Mouse (Mus musculus): ENCODE data around the gene G3bp1. TPM values are rescaled to one million over a fixed set of nuclear protein-coding genes. Genes with fewer than 3 reads are reported as not detected.

Gene G3bp1
- polyA plus RNA-seq, 1 experiment from 2014 or later: 94.4 TPM

DNA sequence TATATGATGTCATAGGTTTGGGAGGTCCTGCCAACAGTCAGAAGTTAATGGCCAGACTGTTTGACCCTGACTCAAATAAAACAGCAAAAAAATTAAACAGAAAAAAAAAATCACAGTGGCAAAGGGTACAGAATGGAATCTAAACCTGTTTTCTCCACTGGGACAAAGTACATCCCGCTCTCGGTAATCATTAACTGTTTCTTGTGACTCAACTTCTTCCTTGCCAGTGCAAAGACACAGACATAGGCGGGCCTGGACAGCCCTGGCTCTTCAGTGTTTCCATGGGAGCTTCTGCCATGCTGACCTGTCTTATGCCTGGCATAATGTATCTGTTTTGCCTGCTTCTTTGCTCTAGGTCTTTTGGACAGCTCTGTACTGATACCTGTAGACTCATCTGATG lies 4.3 kb upstream of the G3bp1 start:
- Histone ChIP-seq H3K36me3 (no peaks in the 10 kb centered on the region), H3K27me3 (no peaks in the 10 kb centered on the region), H3K9ac (no peak overlapping the region), H3K9me3 (replicated peaks) (no peaks in the 10 kb centered on the region), H3K4me1 (replicated peaks) (peaks cover 13% of the 10 kb centered on the region), H3K27ac (no peak overlapping the region), H3K4me3 (no peak overlapping the region), H3K4me2 (no peak overlapping the region)
- no peak for ATAC-seq (replicated peaks; ENCODE audit: insufficient number of reproducible peaks, insufficient read depth, low FRiP score, low read depth)
- 83% methylated on average over 3 of the region's 3 CpGs for WGBS

DNA sequence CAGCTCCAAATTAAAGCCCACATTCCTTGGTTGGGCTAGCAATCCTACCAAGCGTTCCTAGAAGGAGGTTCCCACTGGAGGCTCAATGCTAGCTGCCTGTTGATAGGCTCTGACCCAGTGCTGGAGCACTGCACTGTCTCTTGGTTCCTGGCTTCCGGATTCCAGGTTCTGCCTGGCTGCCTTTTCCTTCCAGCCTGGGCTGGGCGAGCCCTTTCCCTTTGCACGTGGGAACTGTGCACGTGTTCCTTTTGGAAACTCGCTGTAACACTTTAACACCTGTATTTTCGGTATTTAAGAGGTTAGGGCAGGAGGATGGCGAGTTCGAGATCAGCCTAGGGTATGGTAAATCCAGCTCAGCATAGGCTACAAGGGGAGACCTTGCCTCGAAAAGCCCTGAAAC lies 1.5 kb upstream of the G3bp1 start:
- Histone ChIP-seq H3K36me3 (no peaks in the 10 kb centered on the region), H3K4me3 (no peak overlapping the region), H3K4me2 (peak overlapping the region; percentile 83), H3K9ac (peak overlapping the region; percentile 69), H3K27me3 (no peaks in the 10 kb centered on the region), H3K27ac (peak overlapping the region; percentile 94), H3K9me3 (replicated peaks) (no peaks in the 10 kb centered on the region), H3K4me1 (replicated peaks) (peaks cover 25% of the 10 kb centered on the region)
- 66% methylated on average over 10 of the region's 10 CpGs for WGBS
- ATAC-seq (replicated peaks; ENCODE audit: insufficient number of reproducible peaks, insufficient read depth, low FRiP score, low read depth): no peak

DNA sequence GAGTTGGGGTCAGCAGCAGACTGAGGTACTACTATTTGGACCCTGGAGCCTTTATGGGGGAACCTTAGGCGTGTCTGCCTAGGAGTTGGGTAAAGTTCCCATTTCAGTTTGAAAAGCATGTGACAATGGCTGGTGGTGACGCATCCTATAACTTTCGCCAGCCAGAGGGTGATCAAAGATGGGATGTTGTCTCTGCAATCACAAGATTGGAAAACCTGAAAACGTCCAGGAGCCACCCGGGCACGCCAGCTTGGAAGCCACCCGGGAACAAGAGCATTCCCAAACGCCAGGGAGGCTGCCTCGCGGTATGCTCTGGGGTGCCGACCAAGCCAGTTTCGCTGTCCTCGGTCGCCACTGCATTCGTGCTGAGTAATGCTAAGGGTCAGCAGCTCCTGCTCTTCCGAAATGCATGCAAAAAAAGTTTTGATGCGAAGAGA lies 856 bp upstream of the G3bp1 start:
- ATAC-seq (replicated peaks; ENCODE audit: insufficient number of reproducible peaks, insufficient read depth, low FRiP score, low read depth): peak; percentile 6; the same call in 1 of the 2 replicates
- 2% methylated on average over 17 of the region's 17 CpGs for WGBS

DNA sequence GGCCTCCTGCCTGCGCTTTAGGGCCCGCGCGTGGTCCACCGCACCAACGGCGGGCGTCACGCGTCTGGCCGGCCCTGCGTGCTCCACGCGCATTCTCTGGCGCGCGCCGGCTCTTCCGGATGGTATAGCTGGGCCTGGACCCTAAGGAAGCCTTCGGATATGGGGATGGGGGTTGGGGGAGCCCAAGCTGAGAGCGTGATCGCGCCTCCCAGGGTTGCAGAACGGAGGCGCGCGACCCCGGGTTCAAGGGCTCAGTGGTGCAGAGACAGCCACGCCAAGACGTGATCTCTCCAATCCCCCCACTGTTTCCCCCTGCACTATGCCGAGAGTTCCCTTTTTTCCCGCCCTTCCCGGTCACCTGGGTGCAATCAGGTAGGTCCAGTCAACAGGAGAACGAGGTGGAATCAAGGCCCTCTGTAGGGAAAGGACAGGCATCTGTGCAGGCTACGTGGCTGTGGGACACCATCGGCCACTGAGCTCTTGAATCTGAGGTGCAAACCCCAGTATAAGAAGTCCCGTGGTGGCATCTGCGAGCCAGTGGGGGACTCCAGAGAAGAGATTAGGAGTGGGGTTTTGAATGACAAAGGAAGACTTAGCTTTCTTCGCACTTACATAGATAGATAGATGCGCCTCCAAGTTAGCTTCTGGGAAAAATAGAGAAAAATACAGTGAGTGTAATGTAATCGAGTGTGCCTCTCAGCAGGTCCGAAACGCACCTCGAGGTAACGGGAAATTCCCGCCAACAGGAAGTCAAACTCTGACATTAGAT lies 622 bp downstream of the G3bp1 start:
- Histone ChIP-seq H3K9me3 (replicated peaks) (no peaks in the 10 kb centered on the region), H3K9ac (peak overlapping the region; percentile 99), H3K4me3 (peak overlapping the region; percentile 99), H3K36me3 (no peaks in the 10 kb centered on the region), H3K4me2 (peak overlapping the region; percentile 90), H3K4me1 (replicated peaks) (peaks cover 35% of the 10 kb centered on the region), H3K27me3 (no peaks in the 10 kb centered on the region), H3K27ac (peak overlapping the region; percentile 91)
- ATAC-seq (replicated peaks; ENCODE audit: insufficient number of reproducible peaks, insufficient read depth, low FRiP score, low read depth): peak; percentile 7; the same call in 1 of the 2 replicates
- under 1% methylated on average over 46 of the region's 46 CpGs for WGBS

More for the DNA sequence above, 856 bp upstream of the G3bp1 start:
- Histone ChIP-seq H3K4me3 (peak overlapping the region; percentile 99), H3K27ac (peak overlapping the region; percentile 94), H3K9me3 (replicated peaks) (no peaks in the 10 kb centered on the region), H3K27me3 (no peaks in the 10 kb centered on the region), H3K36me3 (no peaks in the 10 kb centered on the region), H3K4me1 (replicated peaks) (peaks cover 31% of the 10 kb centered on the region), H3K4me2 (peak overlapping the region; percentile 83), H3K9ac (peak overlapping the region; percentile 69)

DNA sequence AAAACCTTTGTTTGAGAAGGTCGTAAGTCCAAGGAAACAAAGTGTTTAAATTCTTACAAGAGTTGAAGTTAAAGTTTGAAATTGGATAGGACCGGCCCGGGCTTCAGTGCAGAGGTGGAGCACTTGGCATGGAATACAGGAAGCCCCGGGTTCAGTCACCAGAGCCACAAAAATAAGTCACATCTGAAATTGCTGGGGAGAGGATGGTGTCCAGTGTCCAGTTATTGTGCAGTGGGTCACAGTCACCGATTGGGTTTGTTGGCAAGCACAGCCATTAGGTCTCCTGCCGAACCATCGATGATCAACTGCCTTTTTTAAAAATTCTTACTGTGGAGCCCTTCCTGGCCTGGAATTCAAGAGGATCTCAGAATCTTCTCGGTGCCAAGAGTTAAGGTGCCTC lies 1.3 kb downstream of the G3bp1 start:
- Histone ChIP-seq H3K27ac (peak overlapping the region; percentile 5; the same call in 1 of the 2 replicates), H3K4me3 (peak overlapping the region; percentile 99), H3K36me3 (no peaks in the 10 kb centered on the region), H3K4me1 (replicated peaks) (peaks cover 35% of the 10 kb centered on the region), H3K9me3 (replicated peaks) (no peaks in the 10 kb centered on the region), H3K9ac (peak overlapping the region; percentile 99), H3K4me2 (peak overlapping the region; percentile 90), H3K27me3 (no peaks in the 10 kb centered on the region)
- ATAC-seq (replicated peaks; ENCODE audit: insufficient number of reproducible peaks, insufficient read depth, low FRiP score, low read depth): no peak
- WGBS: 31% methylated on average over 8 of the region's 8 CpGs

DNA sequence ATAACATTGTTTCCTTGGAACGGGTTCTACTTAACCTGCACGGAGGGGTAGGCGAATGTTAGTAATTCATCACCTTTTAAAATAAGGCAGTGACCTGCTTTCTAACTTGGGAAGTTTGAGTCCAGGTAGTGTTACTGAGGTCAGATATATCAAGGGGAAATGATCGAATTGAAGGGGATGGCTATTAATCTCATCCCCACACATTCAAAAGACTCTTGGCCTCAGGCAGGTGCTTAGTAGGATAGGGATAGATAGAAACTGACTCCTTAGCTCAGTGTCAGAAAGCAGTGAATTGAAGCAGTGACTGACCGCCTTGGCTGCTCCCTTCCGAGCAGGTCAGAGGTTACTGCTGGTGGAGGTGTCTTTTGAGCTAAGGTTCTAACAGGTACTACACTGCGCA lies 2.0 kb downstream of the G3bp1 start:
- Histone ChIP-seq H3K9ac (no peak overlapping the region), H3K4me3 (peak overlapping the region; percentile 99), H3K4me2 (peak overlapping the region; percentile 90), H3K27me3 (no peaks in the 10 kb centered on the region), H3K27ac (no peak overlapping the region), H3K9me3 (replicated peaks) (no peaks in the 10 kb centered on the region), H3K36me3 (no peaks in the 10 kb centered on the region), H3K4me1 (replicated peaks) (peaks cover 35% of the 10 kb centered on the region)
- 85% methylated on average over 7 of the region's 7 CpGs for WGBS
- ATAC-seq (replicated peaks; ENCODE audit: insufficient number of reproducible peaks, insufficient read depth, low FRiP score, low read depth): no peak

DNA sequence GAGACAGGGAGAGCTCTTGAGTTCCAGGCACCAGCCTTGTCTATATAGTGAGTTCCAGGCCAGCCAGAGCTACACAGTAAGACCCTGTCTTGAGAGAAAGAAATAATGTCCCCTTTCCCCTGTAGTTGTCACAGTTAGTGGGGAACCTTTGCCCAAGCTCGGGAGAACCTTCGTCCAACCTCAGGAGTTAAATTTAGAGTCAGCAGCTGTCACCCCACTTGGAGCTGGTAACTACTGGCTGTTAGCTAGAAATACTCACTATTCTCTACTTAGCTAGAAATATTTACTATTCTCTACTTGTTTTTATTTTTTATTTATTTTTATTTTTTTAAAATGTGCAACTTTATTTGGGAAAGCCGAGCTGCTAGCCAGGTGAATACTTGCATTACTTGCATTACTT lies 3.7 kb downstream of the G3bp1 start:
- no peak overlapping the region; the same call in 1 of the 2 replicates for H3K4me2 ChIP-seq
- H3K9ac ChIP-seq: no peak overlapping the region
- no peak for ATAC-seq (replicated peaks; ENCODE audit: insufficient number of reproducible peaks, insufficient read depth, low FRiP score, low read depth)
- H3K36me3 ChIP-seq: no peaks in the 10 kb centered on the region
- H3K9me3 ChIP-seq (replicated peaks): no peaks in the 10 kb centered on the region
- peaks cover 30% of the 10 kb centered on the region for H3K4me1 ChIP-seq (replicated peaks)
- 55% methylated on average over 3 of the region's 3 CpGs for WGBS
- H3K4me3 ChIP-seq: no peak overlapping the region
- H3K27ac ChIP-seq: no peak overlapping the region
- H3K27me3 ChIP-seq: no peaks in the 10 kb centered on the region

DNA sequence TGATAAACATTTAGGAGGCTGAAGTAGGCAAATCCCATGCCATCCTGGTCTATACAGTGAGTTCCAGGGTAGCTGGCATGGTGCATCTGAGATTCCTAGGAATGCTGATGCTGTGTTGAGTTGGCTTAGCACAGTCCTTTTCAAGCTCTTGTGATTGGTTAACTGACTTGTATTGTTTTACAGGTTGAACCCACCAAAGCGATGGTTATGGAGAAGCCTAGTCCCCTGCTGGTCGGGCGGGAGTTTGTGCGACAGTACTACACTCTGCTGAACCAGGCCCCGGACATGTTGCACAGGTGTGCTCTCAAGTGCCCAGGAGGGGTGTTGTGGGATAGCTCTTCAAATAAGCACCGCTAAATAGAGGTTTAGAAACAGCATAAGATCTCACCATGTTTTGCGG lies 16.0 kb downstream of the G3bp1 start:
- ATAC-seq (replicated peaks; ENCODE audit: insufficient number of reproducible peaks, insufficient read depth, low FRiP score, low read depth): no peak
- no peaks in the 10 kb centered on the region for H3K9me3 ChIP-seq (replicated peaks)
- no peak overlapping the region for H3K4me3 ChIP-seq
- no peak overlapping the region for H3K9ac ChIP-seq
- H3K4me2 ChIP-seq: no peak overlapping the region
- no peak overlapping the region for H3K27ac ChIP-seq
- no peaks in the 10 kb centered on the region for H3K27me3 ChIP-seq
- H3K36me3 ChIP-seq: peaks cover 55% of the 10 kb centered on the region
- 95% methylated on average over 7 of the region's 7 CpGs for WGBS
- H3K4me1 ChIP-seq (replicated peaks): peaks cover 19% of the 10 kb centered on the region

DNA sequence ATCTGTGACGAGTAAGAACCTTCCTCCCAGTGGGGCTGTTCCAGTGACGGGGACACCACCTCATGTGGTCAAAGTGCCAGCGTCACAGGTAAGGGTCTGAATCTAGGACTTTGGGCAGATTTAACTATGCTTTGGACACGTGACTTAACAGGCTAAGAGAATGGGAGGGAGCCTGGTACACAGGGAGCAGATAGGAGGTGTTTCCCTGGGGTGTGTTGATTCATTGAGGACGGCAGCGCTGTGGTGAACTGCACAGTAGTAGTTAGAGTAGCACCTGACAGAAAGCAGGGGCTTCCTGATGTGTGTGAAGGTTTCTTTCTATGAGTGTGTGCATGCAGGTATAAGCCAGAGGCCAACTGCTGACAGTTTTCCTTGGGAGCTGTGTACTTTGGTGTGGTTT lies 26.7 kb downstream of the G3bp1 start:
- Histone ChIP-seq H3K4me2 (no peak overlapping the region), H3K27me3 (no peaks in the 10 kb centered on the region), H3K4me1 (replicated peaks) (no peaks in the 10 kb centered on the region), H3K4me3 (no peak overlapping the region), H3K36me3 (peaks cover 89% of the 10 kb centered on the region), H3K27ac (no peak overlapping the region), H3K9ac (no peak overlapping the region), H3K9me3 (replicated peaks) (no peaks in the 10 kb centered on the region)
- WGBS: 76% methylated on average over 6 of the region's 6 CpGs
- ATAC-seq (replicated peaks; ENCODE audit: insufficient number of reproducible peaks, insufficient read depth, low FRiP score, low read depth): no peak

DNA sequence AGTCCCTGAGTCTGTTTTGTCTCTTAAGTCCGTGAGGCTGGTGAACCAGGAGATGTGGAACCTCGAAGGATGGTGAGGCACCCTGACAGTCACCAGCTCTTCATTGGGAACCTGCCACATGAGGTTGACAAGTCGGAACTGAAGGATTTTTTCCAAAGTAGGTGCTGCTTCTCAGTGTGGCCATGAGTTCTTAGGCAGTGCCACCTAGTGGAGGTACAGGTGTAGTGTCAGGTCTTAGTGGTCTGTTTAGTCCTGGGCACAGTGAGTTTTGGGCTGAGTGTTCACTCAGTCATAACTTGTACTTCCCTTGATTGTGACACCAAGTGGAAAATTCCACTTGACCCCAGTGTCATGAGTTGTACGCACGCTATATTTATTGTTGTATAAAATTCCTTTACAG lies 28.4 kb downstream of the G3bp1 start:
- Histone ChIP-seq H3K9ac (no peak overlapping the region), H3K9me3 (replicated peaks) (no peaks in the 10 kb centered on the region), H3K4me3 (no peak overlapping the region), H3K27me3 (no peaks in the 10 kb centered on the region), H3K27ac (no peak overlapping the region), H3K4me1 (replicated peaks) (no peaks in the 10 kb centered on the region), H3K4me2 (no peak overlapping the region), H3K36me3 (peaks cover 77% of the 10 kb centered on the region)
- WGBS: 34% methylated on average over 5 of the region's 5 CpGs
- no peak for ATAC-seq (replicated peaks; ENCODE audit: insufficient number of reproducible peaks, insufficient read depth, low FRiP score, low read depth)

DNA sequence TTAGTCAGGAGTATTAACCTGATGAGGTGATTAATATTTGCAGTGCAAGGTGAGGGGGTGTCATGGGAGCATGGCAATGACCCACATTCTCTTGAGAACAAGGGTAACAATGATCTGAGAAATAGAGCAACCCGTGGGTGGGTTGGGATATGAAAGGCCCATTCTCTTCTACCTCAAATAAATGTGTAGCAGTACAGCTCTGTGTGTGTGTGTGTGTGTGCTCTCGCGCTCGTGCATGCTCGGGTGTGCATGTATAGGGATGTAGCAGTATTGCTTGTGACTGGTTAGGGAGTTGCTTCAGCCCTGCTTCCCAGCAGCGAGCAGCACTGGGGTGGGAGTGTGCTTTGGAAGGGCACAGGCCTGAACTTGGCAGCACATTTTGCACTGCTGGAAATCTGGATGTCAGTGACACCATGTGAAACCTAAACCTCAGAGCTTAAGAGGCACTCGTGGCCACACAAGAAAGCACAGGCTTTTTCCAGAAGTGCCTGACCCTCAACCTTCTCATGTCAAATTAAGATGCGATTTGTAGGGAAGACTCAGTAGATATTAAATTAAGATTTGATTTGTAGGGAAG lies 32.6 kb downstream of the G3bp1 start:
- Histone ChIP-seq H3K4me1 (replicated peaks) (no peaks in the 10 kb centered on the region), H3K4me3 (no peak overlapping the region), H3K27me3 (no peaks in the 10 kb centered on the region), H3K27ac (no peak overlapping the region), H3K4me2 (no peak overlapping the region), H3K9ac (no peak overlapping the region), H3K9me3 (replicated peaks) (no peaks in the 10 kb centered on the region), H3K36me3 (peaks cover 36% of the 10 kb centered on the region)
- ATAC-seq (replicated peaks; ENCODE audit: insufficient number of reproducible peaks, insufficient read depth, low FRiP score, low read depth): no peak
- 83% methylated on average over 8 of the region's 8 CpGs for WGBS

DNA sequence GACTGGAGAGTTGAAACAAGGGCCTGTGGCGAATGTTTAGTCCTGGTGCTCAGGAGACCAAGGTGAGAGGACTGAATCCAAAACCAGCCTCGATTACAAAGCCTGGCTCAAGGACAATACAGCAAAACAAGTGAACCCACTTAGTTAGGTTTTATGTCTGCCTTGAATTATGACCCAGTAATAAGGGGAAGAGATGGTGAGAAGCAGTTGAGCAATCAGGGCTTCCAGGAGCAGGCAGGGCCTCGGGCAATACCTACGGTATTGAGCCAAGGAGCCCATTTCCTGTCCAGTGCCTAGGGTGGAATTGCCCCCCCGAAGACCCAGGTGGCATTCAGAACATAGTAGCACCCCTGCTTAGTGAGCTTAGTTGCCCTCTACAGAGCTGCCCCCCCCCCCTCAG lies 33.4 kb downstream of the G3bp1 start:
- no peak overlapping the region for H3K4me3 ChIP-seq
- no peak overlapping the region for H3K4me2 ChIP-seq
- peaks cover 28% of the 10 kb centered on the region for H3K36me3 ChIP-seq
- H3K27me3 ChIP-seq: no peaks in the 10 kb centered on the region
- no peak overlapping the region for H3K27ac ChIP-seq
- H3K4me1 ChIP-seq (replicated peaks): no peaks in the 10 kb centered on the region
- WGBS: 83% methylated on average over 5 of the region's 5 CpGs
- no peak for ATAC-seq (replicated peaks; ENCODE audit: insufficient number of reproducible peaks, insufficient read depth, low FRiP score, low read depth)
- H3K9me3 ChIP-seq (replicated peaks): no peaks in the 10 kb centered on the region
- H3K9ac ChIP-seq: no peak overlapping the region

Measured in heart, embryonic 15.5 days (tissue).